Comparison of ENCODE assay signal across 20 mouse cellular contexts in genomic region chr5:120393871-120394667, GRCm38 (mm10). TPM values are rescaled to one million over a fixed set of nuclear protein-coding genes. Genes with fewer than 3 reads are reported as not detected.
A peak's percentile ranks its signal among the peaks of the same experiment; 100 is the strongest.
DNase-seq lines count a peak whose midpoint lies in the region; ATAC-seq lines count a peak whose summit lies in the region.
"Had no signal": no experiment of that assay in that cellular context is flagged by ENCODE, and none has a peak within 500 bp of the region (broad histone marks: within the 10 kb centered on the region; RNA-seq: fewer than 3 reads in every experiment).

No protein-coding gene starts in this region.

- H3K4me2 ChIP-seq in midbrain, embryonic 11.5 days = no peak overlapping the region
- H3K4me2 ChIP-seq in midbrain, embryonic 15.5 days = no peak overlapping the region
- H3K4me2 ChIP-seq: heart, embryonic 12.5 days; liver, embryonic 11.5 days; lung, embryonic 15.5 days; stomach, embryonic 15.5 days had no signal

- H3K27me3 ChIP-seq in midbrain, embryonic 11.5 days (ENCODE audit: control insufficient read depth, insufficient read depth, low read length) = peaks cover 20% of the 10 kb centered on the region
- 0 out of 2 replicates have a peak, but pooled peaks cover 2% of the 10 kb centered on the region for H3K27me3 ChIP-seq in midbrain, embryonic 15.5 days (replicated peaks)

- no peaks in the 10 kb centered on the region for H3K9me3 ChIP-seq in midbrain, embryonic 11.5 days (ENCODE audit: control insufficient read depth, low read length)
- no peaks in the 10 kb centered on the region for H3K9me3 ChIP-seq in midbrain, embryonic 15.5 days
- H3K9me3 ChIP-seq: heart, embryonic 12.5 days; lung, embryonic 15.5 days; stomach, embryonic 15.5 days had no signal

- H3K27ac ChIP-seq in midbrain, embryonic 11.5 days (ENCODE audit: low read depth, low read length) = no peak overlapping the region
- H3K27ac ChIP-seq in midbrain, embryonic 15.5 days = no peak overlapping the region
- H3K27ac ChIP-seq: lung, embryonic 15.5 days; stomach, embryonic 15.5 days had no signal

- peak; percentile 50 to 58 for DNase-seq in cerebellum, postnatal 10 days
- no peak for DNase-seq in cerebellum, adult 9-11 months
- DNase-seq in midbrain, embryonic 11.5 days (ENCODE audit: low spot score, missing footprints) = peak; percentile 78
- peak; percentile 49 for DNase-seq in mesoderm, embryonic 11.5 days (ENCODE audit: low read depth, low spot score)
- no peak for DNase-seq in layer of hippocampus, adult 8-10 months (ENCODE audit: low spot score in 2 of 2)
- no peak for DNase-seq in adrenal gland, postnatal 14 days
- DNase-seq in urinary bladder, postnatal 25 days (ENCODE audit: low spot score) = no peak
- DNase-seq: cerebellum, adult 11 months; kidney, adult 2 months; kidney, postnatal 36 days had no signal

- H3K9ac ChIP-seq in midbrain, embryonic 11.5 days (ENCODE audit: low read length) = no peak overlapping the region
- no peak overlapping the region for H3K9ac ChIP-seq in midbrain, embryonic 15.5 days
- H3K9ac ChIP-seq: heart, embryonic 12.5 days; lung, embryonic 15.5 days; stomach, embryonic 15.5 days had no signal

- peak; percentile 33; the same call in 1 of the 2 replicates for ATAC-seq in midbrain, embryonic 11.5 days (ENCODE audit: low FRiP score)
- no peak for ATAC-seq in midbrain, embryonic 15.5 days (replicated peaks)
- ATAC-seq: activated CD4-positive, CD25-positive, alpha-beta regulatory T cell, adult 4 months had no signal

- H3K4me3 ChIP-seq in midbrain, embryonic 11.5 days (ENCODE audit: low read depth, low read length) = no peak overlapping the region
- H3K4me3 ChIP-seq in midbrain, embryonic 15.5 days = no peak overlapping the region
- H3K4me3 ChIP-seq: heart, embryonic 12.5 days; lung, embryonic 15.5 days; stomach, embryonic 15.5 days had no signal

- 22% methylated on average over 24 of the region's 25 CpGs for WGBS in midbrain, embryonic 11.5 days
- 10% methylated on average over 25 of the region's 25 CpGs for WGBS in midbrain, embryonic 15.5 days

- H3K4me1 ChIP-seq in midbrain, embryonic 11.5 days (ENCODE audit: control insufficient read depth, insufficient read depth, low read length) = peaks cover 15% of the 10 kb centered on the region
- H3K4me1 ChIP-seq in midbrain, embryonic 15.5 days = peaks cover 20% of the 10 kb centered on the region
- H3K4me1 ChIP-seq: heart, embryonic 12.5 days; lung, embryonic 15.5 days; stomach, embryonic 15.5 days had no signal

- no peaks in the 10 kb centered on the region for H3K36me3 ChIP-seq in midbrain, embryonic 11.5 days (ENCODE audit: control insufficient read depth, insufficient read depth, low read length)
- no peaks in the 10 kb centered on the region for H3K36me3 ChIP-seq in midbrain, embryonic 15.5 days (replicated peaks)
- H3K36me3 ChIP-seq: heart, embryonic 12.5 days; lung, embryonic 15.5 days; stomach, embryonic 15.5 days had no signal

RNA-seq across cellular contexts. Expression of gene Lhx5, which starts 37.4 kb away (rescaled TPM):
- 21.5 and 22.0 TPM in 2 replicates for polyA plus RNA-seq in midbrain, embryonic 11.5 days (2014; fragmentation: Nextera tagmentation; extraction: Ambion mirVana)
- 36.8 and 41.5 TPM in 2 replicates for polyA plus RNA-seq in midbrain, embryonic 15.5 days (2015; fragmentation: Nextera tagmentation; extraction: Ambion mirVana)
- total RNA-seq in layer of hippocampus, adult 8-10 months (2022) = under 1 TPM in 2 of 4 experiments, not detected in 2; 0.10 to 0.11 TPM
- total RNA-seq in adrenal gland, postnatal 14 days (2021) = not detected in 2 replicates
- total RNA-seq: gastrocnemius, postnatal 4 days; hematopoietic stem cell, adult 5-6 weeks; layer of hippocampus, postnatal 25 days; left cerebral cortex, postnatal 36 days had no signal
- polyA plus RNA-seq: activated CD4-positive, CD25-positive, alpha-beta regulatory T cell, adult 4 months; kidney, adult 2 months had no signal

Comparison
In these comparisons a context has a peak if more than half of its experiments do, and no peak if none do; other contexts are left out.
1. DNase-seq: peak in cerebellum, postnatal 10 days (2 of 2), midbrain, embryonic 11.5 days (single experiment) and mesoderm, embryonic 11.5 days (single experiment); none in cerebellum, adult 9-11 months (single experiment), layer of hippocampus, adult 8-10 months (0 of 2), adrenal gland, postnatal 14 days (single experiment) and urinary bladder, postnatal 25 days (single experiment).